Mouse (Mus musculus): ENCODE measurements around the gene Kcnip3.

GRCm38 (mm10) chr2:127482533-127482911 is 39.4 kb downstream of the Kcnip3 start:
- TF ChIP-seq POLR2A (IDR thresholded peaks at IDR 0.05; ENCODE audit: insufficient read length, low read depth) = no peak
- TF ChIP-seq TCF3 (IDR thresholded peaks at IDR 0.05; ENCODE audit: insufficient read length, low read depth) = no peak
- TF ChIP-seq SRF (IDR thresholded peaks at IDR 0.05; ENCODE audit: control insufficient read depth, insufficient read length, low read depth) = no peak
